Mouse (Mus musculus) fat pad, adult 2 months (tissue): ENCODE results near the gene Zfp105.

Experiments
- DNase-seq: peaks from one replicate; pipeline ENCODE4 v3.0.0-alpha.2; 2011; ENCODE audit warnings: low read depth, low spot score; ENCODE audit errors: extremely low read depth

The Zfp105 gene

DNA sequence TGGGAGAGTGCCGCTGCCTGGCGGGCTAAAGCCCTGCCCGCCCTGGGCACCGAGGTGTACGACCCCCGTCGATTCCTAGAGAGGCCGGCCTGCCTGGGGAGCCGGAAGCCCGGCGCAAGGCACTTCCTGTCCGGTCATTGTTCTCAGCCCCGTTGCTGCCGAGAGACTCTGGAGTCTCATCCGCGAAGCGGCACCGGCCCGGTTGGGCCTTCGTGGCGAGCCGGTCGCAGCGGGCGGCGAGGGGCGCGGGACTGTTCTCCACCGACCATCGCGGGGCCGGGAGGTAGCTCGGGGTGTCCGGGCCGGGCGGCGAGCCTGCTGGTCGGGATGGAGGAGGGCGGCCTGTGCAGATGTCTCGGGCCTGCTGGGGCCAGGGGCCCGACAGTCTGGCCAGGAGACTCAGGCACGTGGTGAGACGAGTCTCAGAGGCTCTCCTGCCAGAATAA, at the start of gene Zfp105:
Gene Zfp105, plus strand, starts transcription at position 137 of the 446 bp plus-strand sequence.
- DNase-seq, result no peak

DNA sequence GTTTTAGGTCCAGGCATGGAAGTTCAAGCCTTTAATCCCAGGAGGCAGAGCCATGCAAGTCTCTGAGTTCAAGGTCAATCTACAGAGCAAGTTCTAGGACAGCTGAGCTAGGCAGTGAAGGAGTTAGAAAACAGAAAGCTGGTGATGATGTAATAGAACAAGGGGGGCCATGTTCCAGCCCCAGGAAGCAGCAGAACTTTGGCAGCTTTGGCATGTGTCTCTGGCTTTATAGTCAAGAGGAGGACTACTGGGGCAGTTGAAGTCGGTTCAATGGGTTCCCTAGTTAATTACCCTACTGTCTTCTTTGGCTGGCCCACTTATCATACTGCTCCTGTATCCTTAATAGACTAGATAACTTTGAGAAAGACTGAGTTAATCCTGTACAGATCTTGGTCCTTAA, 48.2 kb upstream of the Zfp105 start:
- DNase-seq, result no peak

DNA sequence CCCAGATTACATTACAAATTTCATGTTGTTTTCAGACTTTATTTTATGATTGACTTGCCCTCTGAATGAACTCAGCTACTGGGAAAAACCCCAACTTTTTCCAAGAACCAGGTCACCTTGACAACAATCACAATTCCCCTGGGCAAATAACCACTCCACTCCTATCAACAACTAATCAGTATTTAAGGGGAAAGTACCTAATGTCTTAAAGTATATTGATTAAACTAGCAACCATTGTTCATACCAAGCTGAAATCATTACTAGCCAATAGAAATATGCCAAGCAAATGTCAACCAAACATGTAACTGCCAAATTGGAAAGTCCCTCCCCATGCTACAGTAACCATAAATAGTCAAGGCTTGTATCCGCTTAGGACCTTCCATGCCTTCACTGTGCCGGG, 47.7 kb upstream of the Zfp105 start:
- no peak for DNase-seq

DNA sequence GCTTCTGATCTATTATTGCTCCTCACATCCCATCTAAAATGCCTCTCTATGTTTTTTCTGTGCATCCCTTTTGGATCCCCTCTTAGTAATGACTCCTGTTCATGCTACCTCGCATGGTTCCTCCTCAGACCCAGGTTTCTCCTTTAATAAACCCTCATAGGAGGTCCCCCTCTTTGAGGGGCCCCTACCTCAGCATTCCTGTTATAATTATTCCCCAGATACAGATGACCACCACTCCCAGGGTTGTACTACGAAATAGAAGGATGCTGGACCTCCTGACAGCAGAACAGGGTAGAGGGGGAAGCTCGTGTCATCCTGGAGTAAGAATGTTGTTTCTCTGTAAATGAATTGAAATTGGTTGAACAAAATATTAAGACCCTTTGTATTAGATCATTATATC, 37.5 kb upstream of the Zfp105 start, which contains the start of gene Zkscan7:
Gene Zkscan7, plus strand, starts transcription at position 301 of the 400 bp plus-strand sequence.
- no peak for DNase-seq

DNA sequence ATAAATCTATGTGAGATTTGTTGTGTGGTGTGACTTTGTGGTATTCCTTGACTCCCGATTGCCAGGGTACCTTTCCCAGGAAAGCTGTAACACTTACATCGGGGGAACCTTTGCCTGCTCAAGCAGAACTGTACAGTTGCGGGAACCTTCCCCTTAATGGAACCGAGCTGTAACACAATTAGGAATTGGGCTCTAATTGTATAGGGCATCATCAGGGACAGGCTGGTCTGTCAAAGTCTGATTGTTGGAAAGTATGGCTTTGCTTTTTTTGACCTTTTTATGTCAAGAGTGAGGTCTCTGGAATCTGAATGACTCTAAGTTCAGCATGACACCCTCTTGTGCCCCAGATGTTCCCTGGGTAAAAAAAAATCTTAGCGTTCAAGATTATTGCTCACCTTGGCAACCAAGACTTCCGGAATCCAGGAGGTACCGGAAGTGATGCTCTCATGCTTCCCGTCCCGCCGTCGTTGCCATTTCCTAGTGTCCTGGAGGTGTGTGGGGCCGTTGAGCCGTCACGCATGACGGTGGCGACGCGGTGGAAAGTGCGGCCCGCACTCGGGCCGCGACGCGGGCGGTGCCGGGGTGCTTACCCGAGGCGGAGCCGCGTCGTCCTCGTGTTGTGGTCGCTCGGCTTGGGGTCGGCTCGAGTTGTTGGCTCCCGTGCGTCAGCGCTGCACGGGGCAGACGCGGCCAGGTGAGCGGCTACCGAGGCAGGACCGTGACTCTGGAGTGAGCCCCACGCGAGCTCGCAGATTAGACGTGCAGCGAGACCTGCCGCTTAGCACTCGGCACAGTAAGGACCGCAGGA, 36.3 kb upstream of the Zfp105 start:
- DNase-seq, result no peak

DNA sequence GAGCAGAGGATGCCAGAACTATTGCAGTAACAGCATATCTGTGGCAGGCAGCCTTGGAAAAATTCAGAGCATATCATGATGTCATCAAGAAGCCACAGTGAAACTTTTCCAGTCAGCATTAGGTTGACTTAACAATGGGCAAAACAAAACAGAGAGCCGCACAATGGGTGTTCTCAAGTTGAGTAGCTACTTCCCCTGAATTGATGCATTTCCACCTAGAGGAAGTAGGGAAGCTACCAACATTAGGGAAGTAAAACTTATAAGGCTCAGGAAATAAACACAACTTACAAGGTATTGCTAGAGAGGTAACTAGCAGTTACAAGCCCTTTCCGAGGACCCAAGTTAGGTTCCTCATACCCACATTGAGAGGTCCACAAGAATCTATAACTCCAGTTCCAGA, 21.8 kb upstream of the Zfp105 start:
- no peak for DNase-seq

DNA sequence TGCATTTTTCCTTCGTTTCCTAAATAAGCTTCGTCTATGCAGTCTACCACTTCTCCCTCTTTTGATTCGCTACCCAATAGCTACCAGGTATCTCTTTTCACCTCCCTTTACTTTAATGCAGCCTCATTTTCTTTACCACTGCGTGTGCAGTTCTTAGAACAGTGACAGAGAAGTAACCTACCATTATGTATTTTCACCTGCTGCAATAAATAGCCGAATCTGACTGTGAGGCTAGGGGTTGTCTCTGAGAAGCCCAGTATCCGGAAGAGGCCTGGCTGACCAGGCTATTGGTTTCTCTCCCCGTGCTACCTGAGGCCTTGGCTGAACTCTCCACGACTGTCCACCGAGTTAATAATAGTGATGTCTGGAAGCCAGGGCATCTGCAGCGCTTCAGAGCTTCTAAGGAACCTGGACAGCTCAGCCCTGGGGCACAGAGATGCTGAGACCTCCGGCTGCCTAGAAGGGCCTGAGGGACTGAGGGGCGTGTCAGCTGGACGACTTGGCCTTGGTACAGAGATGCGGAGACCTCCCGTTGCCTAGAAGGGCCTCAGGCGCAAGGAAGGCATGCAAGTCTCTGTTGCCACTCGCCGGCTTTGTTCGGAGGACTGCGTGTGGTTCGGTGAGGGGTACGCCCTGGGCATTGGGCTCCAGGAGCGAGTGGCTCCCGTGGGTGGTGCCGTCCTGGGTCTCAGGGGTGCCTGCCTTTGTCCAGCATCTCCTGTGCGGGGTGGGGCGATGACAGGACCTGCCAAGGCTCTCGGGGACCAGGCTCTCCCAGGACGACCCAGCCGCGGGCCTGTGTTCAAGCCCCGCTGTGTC, 19.9 kb upstream of the Zfp105 start:
- DNase-seq, result no peak

DNA sequence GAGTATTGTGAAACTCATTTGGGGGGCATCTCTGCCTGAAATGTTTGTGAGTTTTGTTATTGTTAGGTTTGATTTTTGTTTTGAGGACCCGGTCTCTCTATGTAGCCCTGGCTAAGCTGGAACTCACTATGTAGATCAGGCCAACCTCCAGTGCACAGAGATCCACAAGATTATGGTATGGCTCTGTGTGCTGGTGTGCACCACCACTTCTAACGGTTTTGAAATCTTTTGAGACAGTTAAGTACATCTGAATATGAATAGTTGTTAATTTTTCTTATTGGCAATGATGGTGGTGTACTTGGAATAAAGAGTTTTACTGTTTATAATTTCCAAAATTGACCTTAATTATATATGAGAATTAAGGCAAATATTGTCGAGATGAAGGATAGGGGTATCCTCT, 436 bp upstream of the Zfp105 start:
- DNase-seq, result no peak

DNA sequence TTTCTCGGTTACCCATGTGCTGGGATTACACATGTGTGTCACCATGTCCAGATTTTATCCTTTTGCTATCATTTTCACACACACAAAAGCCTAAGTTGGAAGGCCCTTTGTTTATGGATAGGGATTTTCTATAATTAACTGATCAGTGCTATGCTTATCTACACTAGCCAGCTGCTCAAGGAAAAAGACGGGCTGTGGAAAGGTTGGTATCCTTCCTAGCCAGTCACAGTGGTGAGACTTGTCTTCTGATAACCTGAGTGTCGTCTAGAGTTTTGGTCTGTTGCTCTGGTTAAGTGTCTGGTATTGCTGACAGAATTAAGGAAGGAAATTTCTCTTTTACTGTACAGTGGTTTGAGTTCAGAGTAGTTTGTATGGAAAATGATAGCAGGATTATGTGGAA, 6.0 kb downstream of the Zfp105 start:
- DNase-seq, result no peak

DNA sequence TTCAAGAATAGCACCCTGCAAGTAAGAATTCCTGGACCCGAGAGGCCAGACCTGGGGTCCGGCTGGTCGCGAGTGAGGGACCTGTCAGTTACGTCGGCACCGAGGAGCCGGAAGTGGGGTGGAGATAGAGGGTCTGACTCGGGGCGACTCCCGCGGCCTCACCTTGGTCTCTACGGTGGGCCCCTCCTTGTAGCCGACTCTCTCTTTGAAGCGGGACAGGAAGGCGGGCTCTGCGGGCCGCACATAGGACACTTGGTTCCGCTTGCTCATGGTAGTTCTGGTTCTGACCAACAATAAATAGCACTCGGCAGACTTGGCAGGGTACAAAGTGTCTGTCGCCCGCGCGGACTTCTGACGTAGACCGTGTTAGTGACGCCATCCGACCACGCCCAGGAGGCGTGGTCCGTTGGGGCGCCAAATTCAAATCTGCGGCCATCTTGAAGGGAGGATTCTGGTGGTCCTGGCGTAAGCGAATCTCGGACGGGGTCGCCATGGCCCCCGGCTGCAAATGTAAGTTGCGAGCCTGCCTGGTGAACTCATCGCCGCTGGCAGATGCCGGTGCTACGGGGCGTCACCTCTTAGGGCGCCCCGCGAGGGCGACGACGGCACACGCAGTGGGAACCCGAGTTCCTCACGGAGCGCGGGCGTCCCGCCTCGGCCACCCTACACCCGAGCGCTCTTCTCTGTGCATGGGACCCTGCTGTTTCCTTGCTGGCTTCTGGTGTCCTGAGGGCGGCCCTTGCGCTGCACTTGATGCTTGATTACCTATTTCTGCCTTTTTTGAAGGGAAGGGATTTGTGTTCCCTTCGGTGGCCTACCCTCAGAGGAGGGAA, 28.0 kb downstream of the Zfp105 start, which contains the start of the genes 1110059G10Rik and Kif15:
Gene 1110059G10Rik, minus strand, starts transcription at position 358 of the 833 bp plus-strand sequence.
Gene Kif15, plus strand, starts transcription at position 404 of the 833 bp plus-strand sequence.
- DNase-seq, result peak; percentile 26
